Mouse (Mus musculus): Measurements from ENCODE around the gene Slc26a5. TPM values are rescaled to one million over a fixed set of nuclear protein-coding genes. Genes with fewer than 3 reads are reported as not detected.

The Slc26a5 gene
- polyA plus RNA-seq (2015; fragmentation: Nextera tagmentation; extraction: Ambion mirVana): 0.05 and 0.14 TPM in 2 replicates

GRCm38 (mm10) chr5:21865346-21866107 lies at the start of gene Slc26a5:
Slc26a5 (minus strand) TSS chr5:21865604.
- Histone ChIP-seq H3K4me2 (replicated peaks) (peak within 1 kb of the TSS; percentile 65), H3K36me3 (no peaks in the 10 kb centered on the region), H3K27ac (no peak within 1 kb of the TSS), H3K4me3 (replicated peaks) (peak within 1 kb of the TSS; percentile 35), H3K9me3 (no peaks in the 10 kb centered on the region), H3K27me3 (peaks cover 8% of the 10 kb centered on the region; the same call in 1 of the 2 replicates), H3K4me1 (replicated peaks) (peaks cover 12% of the 10 kb centered on the region), H3K9ac (replicated peaks) (peak within 1 kb of the TSS; percentile 44; the same call in 1 of the 2 replicates)
- WGBS: 1% methylated on average over 29 of the region's 29 CpGs
- peak; percentile 82 for ATAC-seq

DNA sequence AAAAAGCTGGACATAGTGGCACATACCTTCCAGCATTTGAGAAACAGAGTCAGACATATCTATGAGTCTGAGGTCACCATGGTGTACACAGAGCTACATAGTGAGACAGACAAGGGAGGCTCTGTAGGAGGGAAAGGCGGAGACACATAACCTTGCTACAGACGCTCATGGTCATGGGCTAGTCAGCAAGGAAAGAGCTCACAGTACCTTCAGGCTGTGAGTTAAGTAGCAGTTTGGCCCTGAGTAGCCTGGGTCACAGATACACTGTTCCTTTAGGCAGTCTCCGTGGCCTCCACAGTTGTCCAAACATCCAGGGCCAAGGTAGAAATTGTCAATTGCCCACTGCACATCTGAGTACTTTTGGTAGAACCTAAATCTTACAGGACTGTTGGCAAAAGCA lies 49.4 kb upstream of the Slc26a5 start:
- no peaks in the 10 kb centered on the region for H3K27me3 ChIP-seq
- H3K36me3 ChIP-seq: 0 out of 2 replicates have a peak, but pooled peaks cover 7% of the 10 kb centered on the region
- no peak overlapping the region for H3K4me2 ChIP-seq (replicated peaks)
- no peaks in the 10 kb centered on the region for H3K4me1 ChIP-seq (replicated peaks)
- no peak for ATAC-seq
- no peaks in the 10 kb centered on the region for H3K9me3 ChIP-seq
- H3K27ac ChIP-seq: no peak overlapping the region
- H3K4me3 ChIP-seq (replicated peaks): no peak overlapping the region
- WGBS: 79% methylated on average over 3 of the region's 3 CpGs
- H3K9ac ChIP-seq (replicated peaks): no peak overlapping the region

GRCm38 (mm10) chr5:21912835-21913530 lies 47.6 kb upstream of the Slc26a5 start:
- Histone ChIP-seq H3K4me2 (replicated peaks) (no peak overlapping the region), H3K4me3 (replicated peaks) (no peak overlapping the region), H3K36me3 (0 out of 2 replicates have a peak, but pooled peaks cover 2% of the 10 kb centered on the region), H3K27ac (no peak overlapping the region), H3K27me3 (no peaks in the 10 kb centered on the region), H3K4me1 (replicated peaks) (no peaks in the 10 kb centered on the region), H3K9ac (replicated peaks) (no peak overlapping the region), H3K9me3 (no peaks in the 10 kb centered on the region)
- 90% methylated on average over 23 of the region's 23 CpGs for WGBS
- no peak for ATAC-seq

GRCm38 (mm10) chr5:21910726-21911125 lies 45.3 kb upstream of the Slc26a5 start:
- Histone ChIP-seq H3K27ac (no peak overlapping the region), H3K9me3 (no peaks in the 10 kb centered on the region), H3K4me2 (replicated peaks) (no peak overlapping the region), H3K4me1 (replicated peaks) (no peaks in the 10 kb centered on the region), H3K36me3 (no peaks in the 10 kb centered on the region), H3K27me3 (no peaks in the 10 kb centered on the region), H3K4me3 (replicated peaks) (no peak overlapping the region), H3K9ac (replicated peaks) (no peak overlapping the region)
- ATAC-seq: no peak
- WGBS: 95% methylated on average over 12 of the region's 12 CpGs

- Histone ChIP-seq H3K4me1 (replicated peaks) (no peaks in the 10 kb centered on the region), H3K4me2 (replicated peaks) (no peak overlapping the region), H3K27ac (no peak overlapping the region), H3K36me3 (no peaks in the 10 kb centered on the region), H3K4me3 (replicated peaks) (no peak overlapping the region), H3K27me3 (no peaks in the 10 kb centered on the region), H3K9ac (replicated peaks) (no peak overlapping the region), H3K9me3 (no peaks in the 10 kb centered on the region)
- 91% methylated on average over 3 of the region's 3 CpGs for WGBS
- no peak for ATAC-seq
These were observed 44.3 kb upstream of the Slc26a5 start for GRCm38 (mm10) chr5:21909713-21910112.

DNA sequence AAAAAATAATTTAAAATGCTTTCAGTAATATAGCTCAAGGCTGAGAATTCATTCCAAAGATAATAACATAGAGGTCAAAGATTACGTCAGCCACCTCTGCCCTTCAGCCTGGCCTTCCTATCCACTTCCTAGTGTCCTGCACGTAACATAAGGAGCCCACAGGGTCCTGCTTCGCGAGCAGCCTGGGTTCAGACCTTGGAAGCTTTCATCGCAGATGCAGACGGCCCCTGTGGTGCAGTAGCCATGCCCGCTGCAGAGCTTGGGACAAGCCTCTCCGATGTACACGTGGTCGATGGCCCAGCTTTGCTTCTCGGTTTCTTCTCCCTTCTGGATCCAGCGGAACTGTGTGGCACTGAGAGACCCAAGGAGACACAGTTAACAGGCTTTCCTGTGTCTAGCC lies 36.0 kb upstream of the Slc26a5 start:
- no peak for ATAC-seq
- Histone ChIP-seq H3K36me3 (peaks cover 3% of the 10 kb centered on the region; the same call in 1 of the 2 replicates), H3K27ac (no peak overlapping the region), H3K9ac (replicated peaks) (no peak overlapping the region), H3K4me2 (replicated peaks) (no peak overlapping the region), H3K27me3 (no peaks in the 10 kb centered on the region), H3K4me3 (replicated peaks) (no peak overlapping the region), H3K4me1 (replicated peaks) (no peaks in the 10 kb centered on the region), H3K9me3 (no peaks in the 10 kb centered on the region)
- 73% methylated on average over 12 of the region's 12 CpGs for WGBS

- Histone ChIP-seq H3K4me1 (replicated peaks) (no peaks in the 10 kb centered on the region), H3K4me2 (replicated peaks) (no peak overlapping the region), H3K27me3 (no peaks in the 10 kb centered on the region), H3K36me3 (peaks cover 8% of the 10 kb centered on the region; the same call in 1 of the 2 replicates), H3K9me3 (no peaks in the 10 kb centered on the region), H3K27ac (no peak overlapping the region), H3K9ac (replicated peaks) (no peak overlapping the region), H3K4me3 (replicated peaks) (no peak overlapping the region)
- WGBS: 76% methylated on average over 6 of the region's 6 CpGs
- ATAC-seq: no peak
These were observed 35.5 kb upstream of the Slc26a5 start for GRCm38 (mm10) chr5:21900891-21901290.

DNA sequence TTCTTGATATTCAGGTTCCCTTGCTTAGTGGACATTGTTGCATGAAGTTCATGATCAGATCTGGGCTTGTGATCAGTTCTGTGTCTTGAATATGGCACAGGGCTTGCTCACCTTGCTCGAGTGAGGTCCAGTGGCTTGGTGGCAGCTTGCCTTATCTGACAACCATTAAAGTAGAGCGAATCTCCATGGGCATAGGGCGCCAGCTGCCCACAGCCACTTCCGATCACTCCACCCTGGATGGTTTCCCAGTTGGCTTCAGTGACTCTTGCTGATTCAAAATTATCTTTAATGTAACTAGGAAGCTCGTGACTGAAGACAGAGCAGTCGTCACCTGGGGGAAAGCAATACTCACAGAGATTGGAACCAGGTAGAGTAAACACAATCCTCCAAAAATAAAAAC lies 33.5 kb upstream of the Slc26a5 start:
- no peak for ATAC-seq
- no peaks in the 10 kb centered on the region for H3K27me3 ChIP-seq
- WGBS: 88% methylated on average over 6 of the region's 6 CpGs
- H3K4me2 ChIP-seq (replicated peaks): no peak overlapping the region
- H3K4me3 ChIP-seq (replicated peaks): no peak overlapping the region
- H3K36me3 ChIP-seq: peaks cover 15% of the 10 kb centered on the region; the same call in 1 of the 2 replicates
- no peak overlapping the region for H3K27ac ChIP-seq
- H3K9ac ChIP-seq (replicated peaks): no peak overlapping the region
- H3K9me3 ChIP-seq: no peaks in the 10 kb centered on the region
- no peaks in the 10 kb centered on the region for H3K4me1 ChIP-seq (replicated peaks)

DNA sequence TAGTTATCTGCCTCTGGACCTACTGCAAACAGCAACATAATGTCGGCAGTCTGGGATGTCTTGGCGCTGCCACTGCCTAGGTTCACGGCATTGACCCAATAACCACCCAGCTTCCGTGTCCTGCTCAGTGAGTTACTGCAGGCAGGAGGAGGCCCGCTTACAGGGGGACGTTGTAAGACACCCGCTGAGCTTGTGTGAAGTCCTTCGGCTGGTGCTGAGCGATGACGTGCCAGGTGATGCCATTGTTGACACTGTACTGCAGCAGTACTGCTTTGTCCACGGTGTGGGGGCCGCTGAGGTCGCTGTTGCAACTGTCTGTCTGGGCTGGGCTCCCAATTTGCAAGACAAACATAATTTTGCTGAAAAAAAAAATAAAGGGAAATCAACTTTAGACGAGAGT lies 31.2 kb upstream of the Slc26a5 start:
- ATAC-seq: no peak
- Histone ChIP-seq H3K27me3 (no peaks in the 10 kb centered on the region), H3K4me2 (replicated peaks) (no peak overlapping the region), H3K4me1 (replicated peaks) (no peaks in the 10 kb centered on the region), H3K4me3 (replicated peaks) (no peak overlapping the region), H3K36me3 (peaks cover 15% of the 10 kb centered on the region; the same call in 1 of the 2 replicates), H3K9me3 (no peaks in the 10 kb centered on the region), H3K9ac (replicated peaks) (no peak overlapping the region), H3K27ac (no peak overlapping the region)
- 78% methylated on average over 14 of the region's 14 CpGs for WGBS

- Histone ChIP-seq H3K36me3 (peaks cover 15% of the 10 kb centered on the region; the same call in 1 of the 2 replicates), H3K4me3 (replicated peaks) (no peak overlapping the region), H3K27me3 (no peaks in the 10 kb centered on the region), H3K9ac (replicated peaks) (no peak overlapping the region), H3K9me3 (no peaks in the 10 kb centered on the region), H3K4me2 (replicated peaks) (no peak overlapping the region), H3K27ac (no peak overlapping the region), H3K4me1 (replicated peaks) (no peaks in the 10 kb centered on the region)
- 89% methylated on average over 3 of the region's 3 CpGs for WGBS
- ATAC-seq: no peak
These were observed 28.8 kb upstream of the Slc26a5 start for GRCm38 (mm10) chr5:21894168-21894567.

GRCm38 (mm10) chr5:21866750-21867149 lies 1.3 kb upstream of the Slc26a5 start:
- Histone ChIP-seq H3K9me3 (no peaks in the 10 kb centered on the region), H3K36me3 (no peaks in the 10 kb centered on the region), H3K4me1 (replicated peaks) (peaks cover 12% of the 10 kb centered on the region), H3K27ac (no peak overlapping the region), H3K4me3 (replicated peaks) (no peak overlapping the region), H3K27me3 (peaks cover 8% of the 10 kb centered on the region; the same call in 1 of the 2 replicates), H3K9ac (replicated peaks) (no peak overlapping the region), H3K4me2 (replicated peaks) (peak overlapping the region; percentile 65; the same call in 1 of the 2 replicates)
- ATAC-seq: no peak
- 63% methylated on average over 8 of the region's 8 CpGs for WGBS

GRCm38 (mm10) chr5:21866311-21866712 lies 908 bp upstream of the Slc26a5 start:
- no peak overlapping the region for H3K9ac ChIP-seq (replicated peaks)
- H3K27me3 ChIP-seq: peaks cover 8% of the 10 kb centered on the region; the same call in 1 of the 2 replicates
- WGBS: 3% methylated on average over 6 of the region's 6 CpGs

More at GRCm38 (mm10) chr5:21866311-21866712, 908 bp upstream of the Slc26a5 start:
- Histone ChIP-seq H3K27ac (no peak overlapping the region), H3K4me1 (replicated peaks) (peaks cover 12% of the 10 kb centered on the region), H3K9me3 (no peaks in the 10 kb centered on the region), H3K4me2 (replicated peaks) (peak overlapping the region; percentile 65), H3K36me3 (no peaks in the 10 kb centered on the region), H3K4me3 (replicated peaks) (peak overlapping the region; percentile 35)
- peak; percentile 84 for ATAC-seq
